Mouse (Mus musculus) liver, embryonic 12.5 days (tissue): ENCODE data around the gene Tyk2. TPM values are rescaled to one million over a fixed set of nuclear protein-coding genes. Genes with fewer than 3 reads are reported as not detected.

Source experiments
- ATAC-seq: fragments of 200-750 bp; cut with Nextera tagmentation; 2 replicates; pipeline ENCODE4 v1.8.0; 2017; ENCODE audit warnings: moderate number of reproducible peaks, mild to moderate bottlenecking, moderate library complexity
- H3K27ac ChIP-seq: fragments of 300-500 bp; sonication (generic); 2 replicates; pipeline ENCODE4 v1.5.1; 2016; ENCODE audit warnings: mild to moderate bottlenecking
- H3K27me3 ChIP-seq: fragments of 300-500 bp; sonication (generic); replicated peaks from 2 replicates; pipeline ENCODE4 v1.6.1; 2016; ENCODE audit warnings: mild to moderate bottlenecking, moderate library complexity
- H3K36me3 ChIP-seq: fragments of 300-500 bp; sonication (generic); 2 replicates; pipeline ENCODE4 v1.6.1; 2016; ENCODE audit warnings: mild to moderate bottlenecking, moderate library complexity
- H3K4me1 ChIP-seq: fragments of 300-500 bp; sonication (generic); 2 replicates; pipeline ENCODE4 v1.6.1; 2016
- H3K4me2 ChIP-seq: fragments of 300-500 bp; sonication (generic); 2 replicates; pipeline ENCODE4 v1.6.1; 2016; ENCODE audit warnings: mild to moderate bottlenecking, moderate library complexity
- H3K4me3 ChIP-seq: fragments of 300-500 bp; sonication (generic); 2 replicates; pipeline ENCODE4 v1.5.1; 2016; ENCODE audit warnings: mild to moderate bottlenecking, moderate library complexity
- H3K9ac ChIP-seq: fragments of 300-500 bp; sonication (generic); 2 replicates; pipeline ENCODE4 v1.6.1; 2016; ENCODE audit warnings: mild to moderate bottlenecking, moderate library complexity
- H3K9me3 ChIP-seq: fragments of 300-500 bp; sonication (generic); replicated peaks from 2 replicates; pipeline ENCODE4 v1.6.1; 2016; ENCODE audit warnings: mild to moderate bottlenecking, moderate library complexity
- WGBS: fragments of 180-500 bp; shearing (Covaris S2); methylation state at CpG from one replicate; pipeline ENCODE4 v1.1.7; 2016; ENCODE audit not compliant: insufficient replicate concordance; 5-methylcytosine and 5-hydroxymethylcytosine counted together
- polyA plus RNA-seq: library from polyadenylated mRNA; unstranded; fragments of >200 nt; fragmentation: Nextera tagmentation; extraction: Ambion mirVana; gene quantifications from 2 replicates; pipeline ENCODE4 v1.2.1, GENCODE M21; 2016

Gene Tyk2
- polyA plus RNA-seq, 1 experiment from 2014 or later: 8.5 TPM

DNA sequence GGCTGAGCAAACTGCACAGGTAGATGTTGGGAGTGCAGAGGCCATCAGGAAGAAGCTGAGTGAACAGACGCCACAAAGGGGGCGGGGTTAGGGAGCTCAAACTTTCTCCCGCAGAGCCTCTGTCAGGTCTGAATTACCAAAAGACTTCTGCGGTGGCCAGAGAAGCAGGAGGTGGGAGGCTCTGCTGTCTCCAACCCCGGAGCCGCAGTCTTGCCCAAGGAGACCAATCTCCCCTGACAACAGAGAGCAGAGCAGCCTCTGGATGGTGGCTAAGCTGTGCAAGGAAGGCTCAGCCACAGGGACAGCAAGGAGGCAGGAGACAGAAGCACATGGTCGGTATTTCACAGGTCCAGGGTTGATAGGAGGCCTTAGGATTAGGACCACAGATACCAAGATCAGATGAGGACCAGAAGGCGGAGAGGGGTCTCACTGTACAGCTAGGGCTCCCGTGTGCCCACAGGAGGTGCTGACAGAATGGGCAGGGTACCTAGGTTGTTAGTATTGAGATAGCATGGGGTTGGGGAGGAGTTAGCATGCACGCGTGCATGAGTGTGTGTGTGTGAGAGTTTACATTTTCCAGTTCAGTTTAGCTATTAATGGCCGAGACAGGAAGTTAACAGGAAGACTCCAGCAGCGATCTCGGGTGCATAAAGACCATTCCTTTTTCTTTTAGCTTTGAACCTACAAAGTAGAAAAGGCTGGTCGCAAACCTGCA is 30.4 kb downstream of the Tyk2 start:
- no peaks in the 10 kb centered on the region for H3K9me3 ChIP-seq
- 22% methylated on average over 15 of the region's 15 CpGs for WGBS
- H3K9ac ChIP-seq: peak overlapping the region; percentile 3; the same call in 1 of the 2 replicates
- no peaks in the 10 kb centered on the region for H3K27me3 ChIP-seq
- H3K4me1 ChIP-seq: peaks cover 58% of the 10 kb centered on the region
- peaks cover 15% of the 10 kb centered on the region; the same call in 1 of the 2 replicates for H3K36me3 ChIP-seq
- H3K27ac ChIP-seq: peak overlapping the region; percentile 4; the same call in 1 of the 2 replicates
- peak overlapping the region; percentile 48 for H3K4me2 ChIP-seq
- H3K4me3 ChIP-seq: no peak overlapping the region
- ATAC-seq: peak; percentile 20; the same call in 1 of the 2 replicates

DNA sequence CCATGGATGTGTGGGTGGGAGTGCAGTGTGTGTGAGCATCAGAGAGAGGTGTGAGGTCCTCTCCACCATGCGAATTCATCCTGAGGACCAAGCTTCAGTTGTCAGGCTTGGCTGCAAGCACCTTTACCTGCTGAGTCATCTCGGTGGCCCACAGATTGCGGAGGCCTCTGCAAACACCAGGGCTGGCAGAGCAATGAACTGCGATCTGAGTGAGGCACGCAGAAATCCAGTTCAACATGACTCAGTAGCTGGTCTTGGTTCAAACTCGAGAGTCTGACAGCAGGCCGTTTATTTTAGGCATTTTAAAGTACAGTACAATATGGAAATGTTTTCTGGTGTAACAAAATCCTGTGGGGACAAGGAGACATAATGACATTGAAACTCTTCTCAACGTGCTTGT is 33.2 kb downstream of the Tyk2 start:
- 38% methylated on average over 8 of the region's 8 CpGs for WGBS

DNA sequence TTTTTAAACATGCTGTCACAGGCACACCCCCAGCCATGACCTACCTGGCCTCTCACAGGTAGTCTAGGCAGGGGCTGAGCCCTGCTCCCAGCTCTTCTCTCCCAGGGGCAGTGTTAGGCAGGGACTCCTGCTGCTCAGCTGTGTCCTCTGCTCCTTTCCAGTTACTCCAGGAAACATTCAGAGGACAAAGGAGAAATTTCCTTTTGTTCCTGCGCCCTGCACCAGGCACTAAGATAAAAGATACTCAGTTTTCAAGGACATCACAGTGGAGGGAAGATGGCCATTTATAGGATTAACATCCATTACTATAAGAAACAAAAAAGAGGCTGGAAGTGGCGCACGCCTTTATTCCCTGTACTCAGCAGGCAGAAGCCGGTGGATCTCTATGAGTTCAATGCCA is 35.1 kb downstream of the Tyk2 start:
- H3K4me1 ChIP-seq: peaks cover 45% of the 10 kb centered on the region
- H3K27me3 ChIP-seq: no peaks in the 10 kb centered on the region
- 85% methylated on average over 4 of the region's 4 CpGs for WGBS
- peaks cover 20% of the 10 kb centered on the region for H3K36me3 ChIP-seq
- H3K9ac ChIP-seq: no peak overlapping the region
- no peaks in the 10 kb centered on the region for H3K9me3 ChIP-seq
- no peak for ATAC-seq
- no peak overlapping the region for H3K4me3 ChIP-seq
- no peak overlapping the region for H3K4me2 ChIP-seq
- H3K27ac ChIP-seq: no peak overlapping the region

More for the DNA sequence above, 33.2 kb downstream of the Tyk2 start:
- Histone ChIP-seq H3K27ac (no peak overlapping the region), H3K36me3 (peaks cover 31% of the 10 kb centered on the region), H3K4me3 (no peak overlapping the region), H3K9me3 (no peaks in the 10 kb centered on the region), H3K9ac (no peak overlapping the region), H3K27me3 (no peaks in the 10 kb centered on the region), H3K4me2 (no peak overlapping the region), H3K4me1 (peaks cover 44% of the 10 kb centered on the region)
- ATAC-seq: peak; percentile 26; the same call in 1 of the 2 replicates

DNA sequence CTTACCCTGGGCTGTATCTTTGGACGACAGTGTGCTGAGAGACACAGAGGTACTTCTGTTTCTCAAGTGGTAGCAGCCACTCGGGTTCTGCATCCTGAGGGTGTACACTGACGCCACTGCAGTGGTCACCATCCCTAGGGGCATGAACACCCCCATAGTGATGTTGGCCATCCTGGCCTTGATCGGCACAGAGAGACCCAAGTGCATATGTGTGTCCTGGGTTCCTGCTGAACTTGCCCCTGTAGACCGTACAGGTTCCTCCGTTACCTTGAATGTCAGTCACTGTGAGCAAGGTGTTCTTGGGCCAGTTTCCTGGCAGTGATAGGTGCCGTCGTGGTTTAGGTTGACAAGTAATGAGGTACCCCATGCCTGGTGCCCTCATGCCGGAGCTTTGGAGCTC is 37.6 kb downstream of the Tyk2 start:
- Histone ChIP-seq H3K9me3 (no peaks in the 10 kb centered on the region), H3K9ac (no peak overlapping the region), H3K27ac (no peak overlapping the region), H3K36me3 (peaks cover 43% of the 10 kb centered on the region), H3K4me3 (no peak overlapping the region), H3K4me2 (no peak overlapping the region), H3K27me3 (no peaks in the 10 kb centered on the region), H3K4me1 (peaks cover 50% of the 10 kb centered on the region)
- whole genome bisulfite sequencing: 88% methylated on average over 9 of the region's 9 CpGs
- no peak for ATAC-seq

DNA sequence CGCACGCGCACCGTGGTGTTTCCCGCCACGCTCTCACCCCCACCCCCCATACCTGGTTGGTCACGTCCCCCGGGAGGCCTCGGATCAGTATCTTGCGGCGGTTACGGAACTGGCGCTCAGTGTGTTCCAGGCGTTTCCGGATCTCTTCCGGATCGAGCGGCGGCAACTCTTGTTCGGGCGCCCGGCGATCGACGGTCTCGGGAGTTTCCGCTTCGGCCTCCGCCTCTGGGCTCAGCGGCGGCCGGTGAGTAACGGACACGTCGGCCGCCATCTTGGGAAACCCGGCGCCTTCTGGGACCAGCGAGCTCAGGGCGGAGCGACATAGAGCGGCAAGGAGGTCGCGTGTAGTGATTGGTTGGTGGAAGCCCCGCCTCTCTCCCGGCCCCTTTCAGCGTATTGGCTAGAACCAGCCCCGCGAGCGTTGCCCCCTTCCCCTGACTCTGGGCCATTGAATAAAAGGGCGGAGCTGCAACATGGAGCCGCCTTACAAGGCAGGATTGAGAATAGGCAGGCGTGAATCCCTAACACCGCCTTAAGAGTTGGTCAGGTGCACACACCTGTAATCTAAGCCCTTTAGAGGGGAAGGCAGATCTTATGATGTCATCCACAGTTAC is 39.2 kb downstream of the Tyk2 start, which contains the start of the genes Gm38431 and Raver1:
TSS of gene Gm38431 (minus strand) at position 291 of the 614 bp plus-strand sequence.
TSS of gene Raver1 (minus strand) at position 302 of the 614 bp plus-strand sequence.
- H3K9me3 ChIP-seq: no peaks in the 10 kb centered on the region
- peak; percentile 99 for ATAC-seq
- H3K27me3 ChIP-seq: no peaks in the 10 kb centered on the region
- H3K36me3 ChIP-seq: peaks cover 59% of the 10 kb centered on the region
- H3K4me3 ChIP-seq: peak within 1 kb of the TSS; percentile 69
- peak within 1 kb of the TSS; percentile 83 for H3K9ac ChIP-seq
- peak within 1 kb of the TSS; percentile 88 for H3K27ac ChIP-seq
- peak within 1 kb of the TSS; percentile 89 for H3K4me2 ChIP-seq
- peaks cover 44% of the 10 kb centered on the region for H3K4me1 ChIP-seq
- WGBS: under 1% methylated on average over 54 of the region's 54 CpGs

DNA sequence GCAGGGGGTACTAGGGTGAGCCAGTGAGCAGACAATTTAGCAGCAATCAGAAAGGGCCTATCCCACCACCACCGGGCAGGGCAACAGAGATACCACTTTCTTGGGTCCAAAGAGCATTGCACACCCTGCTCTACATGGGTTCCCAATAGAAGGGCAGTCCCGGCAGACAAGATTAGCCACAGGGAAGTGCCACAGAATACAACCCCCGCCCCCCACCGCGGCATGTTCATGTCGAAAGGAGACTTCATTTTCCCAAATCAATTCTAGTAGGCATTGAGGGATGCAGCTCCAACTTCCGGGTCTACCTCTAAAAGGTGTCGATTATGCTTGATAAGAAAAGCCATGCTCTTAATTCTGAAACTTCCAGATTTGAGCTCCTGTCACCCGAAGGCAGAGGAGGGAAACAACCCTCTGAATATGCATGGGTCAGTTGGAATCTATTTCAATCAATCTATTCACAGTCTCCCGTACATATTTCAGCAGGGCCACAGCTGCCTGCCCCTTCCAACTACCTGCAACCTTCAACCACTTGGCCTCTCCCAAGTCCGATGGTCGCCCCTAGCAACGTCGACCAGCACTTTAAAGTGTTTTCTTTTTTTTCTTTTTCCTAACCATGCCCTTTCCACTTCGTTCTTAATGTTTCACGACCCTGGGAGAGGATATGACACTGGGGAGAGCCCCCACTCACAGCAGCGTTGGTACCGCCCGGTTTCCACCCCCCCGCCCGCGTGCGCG is 39.9 kb downstream of the Tyk2 start:
- H3K9me3 ChIP-seq: no peaks in the 10 kb centered on the region
- peak overlapping the region; percentile 89 for H3K4me2 ChIP-seq
- peaks cover 47% of the 10 kb centered on the region for H3K4me1 ChIP-seq
- H3K27ac ChIP-seq: peak overlapping the region; percentile 88
- peak overlapping the region; percentile 69 for H3K4me3 ChIP-seq
- peak; percentile 3; the same call in 1 of the 2 replicates for ATAC-seq
- WGBS: 1% methylated on average over 24 of the region's 24 CpGs
- peak overlapping the region; percentile 83 for H3K9ac ChIP-seq
- peaks cover 66% of the 10 kb centered on the region for H3K36me3 ChIP-seq
- H3K27me3 ChIP-seq: no peaks in the 10 kb centered on the region

DNA sequence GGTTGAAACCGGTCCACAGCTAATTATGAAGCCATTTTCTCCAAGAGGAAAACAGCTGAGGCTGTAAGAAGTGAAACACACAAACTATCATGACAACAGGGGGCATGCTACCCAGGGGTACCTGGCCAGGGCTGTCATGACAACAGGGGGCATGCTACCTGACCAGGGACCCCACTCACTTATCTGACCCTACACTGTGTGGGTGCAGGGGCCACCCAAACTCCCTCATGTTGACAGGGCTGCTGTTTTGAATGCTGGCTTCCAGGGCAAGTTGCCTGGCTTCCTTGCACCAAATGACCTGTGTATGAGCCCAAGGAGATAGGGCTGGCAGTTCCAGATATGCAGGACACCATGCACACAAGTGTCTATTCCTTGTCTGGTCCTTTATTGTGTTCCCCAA is 40.5 kb downstream of the Tyk2 start:
- peak overlapping the region; percentile 89 for H3K4me2 ChIP-seq
- H3K36me3 ChIP-seq: peaks cover 72% of the 10 kb centered on the region
- H3K27ac ChIP-seq: peak overlapping the region; percentile 88
- H3K4me3 ChIP-seq: peak overlapping the region; percentile 69
- whole genome bisulfite sequencing: 81% methylated on average over 1 of the region's 1 CpGs
- peaks cover 48% of the 10 kb centered on the region for H3K4me1 ChIP-seq
- peak overlapping the region; percentile 83 for H3K9ac ChIP-seq
- H3K27me3 ChIP-seq: no peaks in the 10 kb centered on the region
- H3K9me3 ChIP-seq: no peaks in the 10 kb centered on the region
- ATAC-seq: no peak

DNA sequence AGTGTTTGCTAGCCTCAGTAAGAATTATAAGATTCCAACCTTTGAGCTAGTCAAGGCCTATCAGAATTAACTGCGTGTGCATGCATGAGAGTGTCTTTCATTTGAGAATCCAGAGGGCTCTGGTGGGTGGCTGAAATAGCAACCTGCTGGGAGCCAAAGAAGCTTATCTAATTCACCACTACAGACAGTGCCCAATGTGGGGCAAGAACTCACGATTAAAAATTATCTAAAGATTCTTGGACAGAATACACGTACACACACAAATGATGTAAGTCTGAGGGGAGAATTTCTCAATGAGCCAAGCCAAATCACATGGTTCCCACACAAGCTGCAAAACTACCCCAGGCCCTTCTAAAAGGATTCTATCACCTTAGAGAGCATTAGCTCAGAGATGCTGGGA is 47.7 kb downstream of the Tyk2 start:
- Histone ChIP-seq H3K27me3 (no peaks in the 10 kb centered on the region), H3K9ac (no peak overlapping the region), H3K27ac (no peak overlapping the region), H3K9me3 (no peaks in the 10 kb centered on the region), H3K4me3 (no peak overlapping the region), H3K36me3 (peaks cover 97% of the 10 kb centered on the region), H3K4me1 (peaks cover 25% of the 10 kb centered on the region), H3K4me2 (no peak overlapping the region)
- 0 out of 2 replicates have a peak, but pooled peaks have one; percentile 49 for ATAC-seq
- WGBS: 52% methylated on average over 3 of the region's 3 CpGs

DNA sequence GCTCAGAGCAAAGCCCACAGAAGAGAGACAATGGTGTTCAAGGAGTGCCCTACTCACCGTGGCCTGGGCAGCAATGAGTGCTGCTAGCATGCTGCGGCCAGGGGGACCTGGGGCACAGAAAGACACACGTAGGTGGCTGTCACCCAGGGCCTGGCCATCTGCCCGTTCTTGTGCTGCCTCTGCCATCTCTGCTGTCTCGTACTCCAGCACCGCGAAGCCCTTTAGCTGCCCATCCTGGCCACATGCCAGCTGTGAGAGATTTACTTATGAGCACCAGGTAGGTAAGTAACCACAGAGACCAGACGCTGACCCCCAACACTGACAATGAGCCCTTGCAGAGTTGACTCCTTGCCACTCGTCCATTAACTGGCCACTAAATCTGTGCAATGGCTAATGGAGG is 49.9 kb downstream of the Tyk2 start:
- ATAC-seq: no peak
- H3K4me1 ChIP-seq: peaks cover 15% of the 10 kb centered on the region
- H3K4me2 ChIP-seq: no peak overlapping the region
- no peaks in the 10 kb centered on the region for H3K27me3 ChIP-seq
- H3K36me3 ChIP-seq: peaks cover 97% of the 10 kb centered on the region
- H3K4me3 ChIP-seq: no peak overlapping the region
- no peaks in the 10 kb centered on the region for H3K9me3 ChIP-seq
- WGBS: 82% methylated on average over 9 of the region's 9 CpGs
- H3K27ac ChIP-seq: no peak overlapping the region
- no peak overlapping the region for H3K9ac ChIP-seq

DNA sequence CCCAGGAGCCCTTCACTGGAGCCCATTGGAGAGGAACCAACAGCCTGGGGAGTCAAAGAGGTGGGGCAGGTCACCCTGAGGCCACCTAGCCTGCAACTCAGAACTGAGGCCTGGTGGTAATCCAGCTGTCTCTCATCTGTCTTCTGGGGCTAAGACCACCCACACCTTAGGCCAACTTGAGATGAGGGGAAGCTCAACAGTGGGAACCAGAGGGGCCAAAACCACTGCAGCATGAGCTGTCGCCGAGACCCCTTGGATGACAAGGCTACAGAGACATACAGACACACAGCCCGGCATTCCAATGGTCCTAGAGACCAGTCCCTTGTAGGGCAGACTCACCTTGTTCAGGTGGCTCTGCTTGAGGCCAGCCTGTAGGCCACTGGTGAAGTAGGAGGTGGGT is 55.4 kb downstream of the Tyk2 start:
- H3K36me3 ChIP-seq: peaks cover 84% of the 10 kb centered on the region
- H3K4me3 ChIP-seq: no peak overlapping the region
- H3K9ac ChIP-seq: no peak overlapping the region
- 0 out of 2 replicates have a peak overlapping the region, but pooled peaks have one; percentile 1 for H3K27ac ChIP-seq
- H3K4me1 ChIP-seq: peaks cover 33% of the 10 kb centered on the region
- 76% methylated on average over 3 of the region's 3 CpGs for WGBS
- H3K9me3 ChIP-seq: no peaks in the 10 kb centered on the region
- no peak overlapping the region for H3K4me2 ChIP-seq
- ATAC-seq: no peak
- H3K27me3 ChIP-seq: no peaks in the 10 kb centered on the region

DNA sequence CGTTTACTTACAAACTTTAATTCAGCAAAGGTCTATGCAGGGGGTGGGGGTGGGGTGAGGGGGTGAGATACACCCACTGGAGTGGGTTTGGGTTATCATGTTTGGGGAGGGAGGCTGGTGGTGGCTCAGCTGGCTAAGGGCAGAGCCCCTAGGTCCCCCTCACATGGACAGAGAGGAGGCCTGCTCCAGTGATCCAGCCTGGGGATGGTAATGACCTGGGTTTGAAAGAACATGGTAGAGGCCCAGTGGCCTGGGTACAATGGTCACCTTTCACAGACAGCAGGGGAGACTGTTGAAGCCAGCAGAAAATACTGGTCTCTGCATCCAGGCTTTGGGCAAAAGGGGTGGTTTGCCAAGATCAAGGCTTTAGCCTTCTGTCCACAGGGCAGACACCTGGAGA is 56.9 kb downstream of the Tyk2 start:
- H3K27ac ChIP-seq: peak overlapping the region; percentile 73
- H3K9ac ChIP-seq: peak overlapping the region; percentile 85; the same call in 1 of the 2 replicates
- peaks cover 33% of the 10 kb centered on the region for H3K4me1 ChIP-seq
- H3K4me2 ChIP-seq: peak overlapping the region; percentile 93
- no peaks in the 10 kb centered on the region for H3K27me3 ChIP-seq
- H3K4me3 ChIP-seq: no peak overlapping the region
- H3K36me3 ChIP-seq: peaks cover 82% of the 10 kb centered on the region
- ATAC-seq: no peak
- 64% methylated on average over 1 of the region's 1 CpGs for WGBS
- no peaks in the 10 kb centered on the region for H3K9me3 ChIP-seq
